In the genomic region with DNA sequence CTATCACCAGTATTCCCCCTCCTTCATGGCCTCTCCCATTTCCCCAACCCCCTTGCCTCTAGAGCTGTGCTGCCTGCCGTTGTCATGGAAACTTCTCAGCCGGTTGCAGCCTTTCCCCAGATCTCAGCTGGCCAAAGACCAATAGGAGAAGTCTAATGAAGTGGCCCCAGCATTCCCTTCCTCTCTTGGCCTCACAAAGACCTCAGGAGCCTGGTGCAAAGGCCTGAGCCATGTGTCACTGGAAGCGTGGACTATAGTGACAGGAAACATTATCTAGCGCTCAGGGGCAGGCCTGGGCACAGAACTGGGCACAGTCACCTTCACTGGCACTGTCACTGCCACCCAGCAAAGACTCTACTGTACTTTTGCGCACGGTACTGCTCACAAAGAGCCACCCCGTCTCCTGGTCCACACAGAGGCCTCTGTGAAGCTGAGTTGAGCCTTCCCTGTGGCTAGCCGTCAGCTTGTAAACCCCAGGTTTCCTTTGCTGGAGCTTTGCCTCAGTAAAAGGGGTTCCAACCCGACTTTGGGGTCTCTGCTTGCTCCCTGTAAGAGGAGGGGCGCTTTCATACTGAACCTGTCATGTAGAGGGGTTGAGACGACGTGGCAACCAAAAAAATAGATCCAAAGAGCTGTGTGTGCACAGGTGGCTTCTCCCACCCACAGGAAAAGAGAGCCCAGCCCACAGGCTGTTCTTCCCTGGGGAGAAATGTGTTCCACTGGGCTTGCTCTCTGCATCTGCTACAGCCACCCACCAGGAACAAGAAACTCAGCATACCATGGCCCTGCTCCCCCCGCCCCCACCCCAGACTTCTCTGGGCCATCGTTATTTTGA, we compare ENCODE assay signal across 7 mouse cellular contexts.
DNase-seq lines count a peak whose midpoint lies in the region; ATAC-seq and TF ChIP-seq lines count a peak whose summit lies in the region.

No protein-coding gene starts in this region.

- H3K4me2 ChIP-seq in hindbrain, postnatal 0 days (ENCODE audit: low read depth, low read length) = no peak overlapping the region

- 31% methylated on average over 14 of the region's 14 CpGs for WGBS in hindbrain, postnatal 0 days

- no peak overlapping the region for H3K4me3 ChIP-seq in hindbrain, postnatal 0 days (ENCODE audit: low read length)

- peak overlapping the region; percentile 77 for H3K27ac ChIP-seq in hindbrain, postnatal 0 days

- no peaks in the 10 kb centered on the region for H3K36me3 ChIP-seq in hindbrain, postnatal 0 days (ENCODE audit: insufficient read depth, low read length)

- DNase-seq in brain, adult 2 months (ENCODE audit: low read depth, low spot score) = peak; percentile 90
- DNase-seq in embryo, embryonic 9.5 days (ENCODE audit: extremely low spot score) = peak; percentile 65
- DNase-seq in hindbrain, postnatal 0 days (ENCODE audit: low spot score) = peak; percentile 92
- peak; percentile 79 for DNase-seq in mesoderm, embryonic 11.5 days (ENCODE audit: low read depth, low spot score)
- peak; percentile 83 for DNase-seq in telencephalon, adult 2 months (ENCODE audit: low read depth, low spot score)
- DNase-seq in cerebellum, postnatal 36 days = no peak
- no peak for DNase-seq in gastrocnemius, postnatal 25 days

- TF ChIP-seq CTCF in hindbrain, postnatal 0 days (IDR thresholded peaks at IDR 0.05; ENCODE audit: low read depth) = no peak

- no peaks in the 10 kb centered on the region for H3K27me3 ChIP-seq in hindbrain, postnatal 0 days (ENCODE audit: insufficient read depth, low read length)

- no peak overlapping the region for H3K9ac ChIP-seq in hindbrain, postnatal 0 days (replicated peaks; ENCODE audit: low read length)

- peaks cover 18% of the 10 kb centered on the region for H3K4me1 ChIP-seq in hindbrain, postnatal 0 days (ENCODE audit: insufficient read depth, low read length)

- ATAC-seq in hindbrain, postnatal 0 days = peak; percentile 94

- no peaks in the 10 kb centered on the region for H3K9me3 ChIP-seq in hindbrain, postnatal 0 days (ENCODE audit: low read length)

Comparison
In these comparisons a context has a peak if more than half of its experiments do, and no peak if none do; other contexts are left out.
1. DNase-seq: peak in brain, adult 2 months (single experiment), embryo, embryonic 9.5 days (single experiment), hindbrain, postnatal 0 days (single experiment), mesoderm, embryonic 11.5 days (single experiment) and telencephalon, adult 2 months (single experiment); none in cerebellum, postnatal 36 days (0 of 2) and gastrocnemius, postnatal 25 days (single experiment).